Mouse (Mus musculus): ENCODE results near the gene Zbtb22. TPM values are rescaled to one million over a fixed set of nuclear protein-coding genes. Genes with fewer than 3 reads are reported as not detected.
"Not testable (repeated sequence)": the region's sequence is repeated elsewhere in the genome, so short reads cannot be mapped to it uniquely, and the experiment has no call there.

The Zbtb22 gene
- 25.5 and 34.5 TPM in 2 replicates for total RNA-seq (2021)
- long read RNA-seq, experiment 1, transcript Zbtb22-201 (2 exons, 2,612 nt), result major isoform, 53 of 63 reads
- long read RNA-seq, experiment 1, partial matches to known transcripts, result 0 of 63 reads
- long read RNA-seq, experiment 1, other reads (novel, unspliced or antisense), result 10 of 63 reads
- long read RNA-seq, experiment 2, transcript Zbtb22-201 (2 exons, 2,612 nt), result major isoform, 23 of 25 reads
- long read RNA-seq, experiment 2, partial matches to known transcripts, result 0 of 25 reads
- long read RNA-seq, experiment 2, other reads (novel, unspliced or antisense), result 1 of 25 reads

DNA sequence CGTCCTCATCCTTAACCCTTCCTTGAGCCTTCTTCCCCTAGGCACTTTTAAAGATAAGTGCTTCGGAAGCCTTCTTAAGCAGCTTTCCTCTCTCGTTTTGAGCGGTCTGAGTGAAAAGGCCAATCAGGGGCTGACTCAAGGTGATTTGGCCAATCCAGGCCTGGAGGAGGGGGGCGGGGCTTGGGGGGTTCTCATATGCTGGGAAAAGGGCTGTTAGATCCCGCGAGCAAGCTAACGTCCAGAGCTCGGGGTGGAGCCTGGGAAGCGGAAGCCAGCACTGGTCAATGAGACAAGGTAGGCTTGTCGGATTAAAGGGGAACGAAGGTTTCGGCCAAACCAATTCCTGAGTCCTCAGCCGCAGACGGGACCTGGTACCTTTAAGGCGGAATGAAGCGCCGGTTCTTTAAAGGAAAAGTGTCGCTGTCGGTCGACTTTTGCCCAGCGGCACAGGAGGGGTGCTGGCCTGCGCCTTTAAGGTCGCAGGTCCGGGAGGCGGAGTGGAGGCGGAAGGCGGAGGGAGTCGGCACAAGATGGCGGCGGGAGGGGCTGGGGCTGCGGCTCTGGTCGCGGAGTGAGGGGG is at the start of gene Zbtb22, which contains the start of gene Tapbp:
Gene Zbtb22 (plus strand): TSS at position 234 of the 580 bp plus-strand sequence.
Gene Tapbp (plus strand): TSS at position 229 of the 580 bp plus-strand sequence.
- DNase-seq, result peak; percentile 98

DNA sequence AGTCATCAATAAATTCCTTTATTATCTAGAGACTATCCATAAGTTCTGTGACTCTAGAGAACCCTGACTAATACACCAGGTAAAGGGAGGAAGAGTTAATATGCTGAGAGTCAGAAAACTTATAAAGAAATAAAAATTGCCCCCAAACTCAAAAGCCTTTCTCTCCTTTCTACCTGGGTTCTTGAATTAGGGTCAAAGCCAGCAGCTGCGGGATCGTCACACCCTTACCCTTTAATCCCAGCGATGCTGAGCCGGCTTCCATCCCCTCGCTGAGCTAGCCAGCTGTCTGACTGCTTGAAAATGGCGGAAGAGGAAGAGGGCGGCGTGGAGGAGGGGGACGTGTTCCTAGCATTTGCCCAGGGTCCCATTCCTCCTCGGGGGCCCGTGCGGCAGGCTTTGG is 42.2 kb upstream of the Zbtb22 start, which contains the start of gene Gm7029:
Gene Gm7029 (plus strand): TSS at position 301 of the 400 bp plus-strand sequence.
- not testable (repeated sequence) for DNase-seq

DNA sequence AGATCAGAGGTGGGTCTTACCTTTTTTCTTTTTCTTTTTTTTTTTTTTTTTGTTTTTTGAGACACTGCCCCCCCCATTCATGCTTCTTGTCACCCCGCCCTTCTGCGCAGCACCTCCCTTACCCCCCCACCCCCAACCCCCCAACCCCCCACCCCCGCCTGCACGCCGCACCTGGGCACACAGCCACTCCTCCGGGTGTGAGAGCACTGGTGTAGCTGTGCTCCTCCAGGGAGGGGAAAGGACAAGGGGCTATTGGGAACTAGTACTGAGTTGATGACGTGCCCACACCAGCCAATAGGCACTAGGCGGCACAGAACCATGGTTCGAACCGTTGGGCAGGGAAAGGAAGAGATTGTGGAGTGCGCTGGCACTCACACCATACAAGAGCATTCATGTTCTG is 41.3 kb upstream of the Zbtb22 start:
- no peak for DNase-seq

DNA sequence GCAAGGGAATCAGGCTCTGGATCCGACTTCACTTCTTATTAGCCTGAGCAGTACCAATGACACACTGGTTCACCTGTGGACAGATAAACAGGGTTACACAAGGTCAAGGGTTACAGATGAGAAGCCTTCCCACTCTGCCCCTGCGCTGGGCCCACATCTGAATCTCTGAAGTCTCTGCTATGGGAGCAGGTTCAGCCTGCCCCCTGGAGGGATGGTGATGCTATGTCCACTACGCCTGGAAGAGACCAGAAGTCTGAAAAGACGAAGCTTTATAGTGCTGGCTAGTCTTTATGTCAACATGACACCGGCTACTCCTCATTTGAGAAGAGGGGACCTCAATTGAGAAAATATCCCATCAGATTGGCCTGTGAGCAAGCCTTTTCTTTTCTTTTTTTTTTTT is 39.9 kb upstream of the Zbtb22 start:
- DNase-seq, result peak; percentile 48

DNA sequence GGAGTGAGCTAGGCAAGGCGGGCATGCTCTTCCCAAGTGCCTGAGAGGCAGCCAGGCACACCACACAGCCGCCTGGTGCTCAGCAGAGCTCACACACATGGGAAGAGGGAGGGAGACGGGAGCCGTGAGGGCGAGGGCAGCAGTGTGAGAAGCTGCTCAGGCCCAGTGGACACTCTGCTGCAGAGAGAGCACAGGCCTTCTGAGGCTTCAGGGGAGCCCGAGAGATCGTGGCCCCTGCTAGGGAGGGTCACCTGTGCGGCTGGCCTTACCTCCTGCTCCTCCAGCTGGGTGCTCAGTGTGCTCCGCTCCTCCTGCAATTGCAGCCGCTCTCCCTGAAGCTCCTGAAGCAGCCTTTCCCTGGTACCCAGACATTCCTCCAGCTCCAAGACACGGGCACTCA is 31.4 kb upstream of the Zbtb22 start:
- not testable (repeated sequence) for DNase-seq

DNA sequence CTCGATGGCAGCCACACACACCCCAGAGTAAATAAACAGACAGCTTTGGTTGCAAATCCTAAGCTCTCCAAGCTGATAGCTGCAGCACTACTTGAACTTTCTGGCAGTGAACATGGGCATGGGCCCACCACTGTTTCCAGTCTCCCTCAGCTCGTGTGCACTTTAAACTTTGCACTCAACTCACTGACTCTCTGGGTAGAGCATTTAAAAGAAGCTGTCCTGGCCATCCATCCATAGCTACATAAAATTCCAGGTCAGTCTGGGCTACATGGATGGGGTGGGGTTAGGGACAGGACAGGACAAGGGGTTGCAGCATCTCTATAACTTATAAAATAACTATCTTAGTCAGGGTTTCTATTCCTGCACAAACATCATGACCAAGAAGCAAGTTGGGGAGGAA is 27.9 kb upstream of the Zbtb22 start:
- not testable (repeated sequence) for DNase-seq

DNA sequence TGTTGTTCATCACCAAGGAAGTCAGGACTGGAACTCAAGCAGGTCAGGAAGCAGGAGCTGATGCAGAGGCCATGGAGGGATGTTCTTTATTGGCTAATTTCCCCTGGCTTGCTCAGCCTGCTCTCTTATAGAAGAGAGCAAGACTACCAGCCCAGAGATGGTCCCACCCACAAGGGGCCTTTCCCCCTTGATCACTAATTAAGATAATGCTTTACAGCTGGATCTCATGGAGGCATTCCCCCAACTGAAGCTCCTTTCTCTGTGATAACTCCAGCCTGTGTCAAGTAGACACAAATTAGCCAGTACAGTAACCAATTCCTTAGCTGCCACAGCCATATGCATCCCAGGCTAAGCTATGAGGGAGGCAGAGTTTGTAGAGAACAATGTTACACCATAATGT is 27.5 kb upstream of the Zbtb22 start:
- DNase-seq, result not testable (repeated sequence)

DNA sequence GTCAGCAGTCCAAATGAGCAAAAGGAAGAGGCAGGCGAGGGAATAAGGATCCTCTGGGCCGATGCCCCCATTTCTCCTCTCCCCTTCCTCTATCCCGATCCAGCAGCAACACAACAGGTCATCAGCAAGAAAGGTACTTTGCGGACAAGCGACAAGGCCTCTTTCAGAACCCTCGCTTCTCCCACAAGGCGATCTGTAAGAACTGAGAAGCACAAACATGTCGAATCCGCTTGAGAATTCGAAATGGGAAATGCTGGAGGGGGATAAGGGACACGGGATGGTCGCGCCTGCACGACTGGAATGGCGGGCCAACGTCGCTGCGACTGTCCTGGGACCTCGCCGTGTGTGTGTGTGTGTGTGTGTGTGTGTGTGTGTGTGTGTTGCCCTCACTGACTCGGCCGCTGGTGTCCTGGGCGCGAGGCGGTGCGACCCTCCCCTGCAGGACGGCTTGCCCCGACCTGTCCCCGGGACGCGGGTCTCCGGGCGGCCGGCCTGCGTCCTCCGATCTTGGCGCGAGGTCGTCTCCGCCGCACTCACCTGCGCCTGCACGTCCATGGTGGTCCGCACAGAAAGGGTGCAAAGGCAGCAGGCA is 25.7 kb upstream of the Zbtb22 start:
- DNase-seq, result not testable (repeated sequence)

DNA sequence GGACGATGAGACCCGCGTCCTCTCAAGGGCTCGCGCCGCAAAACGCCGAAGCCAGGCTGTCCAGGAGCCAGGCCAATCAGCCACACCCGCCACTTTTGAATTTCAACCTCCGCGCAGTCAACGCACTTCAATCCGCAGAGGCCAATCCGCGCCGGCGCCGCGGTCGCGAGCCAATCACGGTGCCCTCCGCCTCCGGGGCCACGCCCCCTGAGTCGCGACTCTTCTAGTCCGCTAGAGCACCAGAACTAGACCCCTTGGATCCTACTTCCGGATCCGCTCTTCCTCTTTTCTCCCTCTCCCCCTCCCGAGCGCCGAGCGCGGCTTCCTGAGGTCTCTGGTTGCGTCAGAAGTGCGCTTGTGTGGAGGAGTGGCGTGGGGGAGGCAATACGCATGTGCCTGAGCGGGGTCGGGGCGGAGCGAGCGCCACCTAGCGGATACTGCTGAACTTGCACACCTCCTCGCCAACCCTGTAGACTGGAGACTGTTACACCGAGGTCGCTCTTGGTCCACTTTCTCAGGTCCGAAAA is 25.1 kb upstream of the Zbtb22 start, which contains the start of gene Kifc1:
Gene Kifc1 (minus strand): TSS at position 129 of the 527 bp plus-strand sequence.
- peak; percentile 99 for DNase-seq

DNA sequence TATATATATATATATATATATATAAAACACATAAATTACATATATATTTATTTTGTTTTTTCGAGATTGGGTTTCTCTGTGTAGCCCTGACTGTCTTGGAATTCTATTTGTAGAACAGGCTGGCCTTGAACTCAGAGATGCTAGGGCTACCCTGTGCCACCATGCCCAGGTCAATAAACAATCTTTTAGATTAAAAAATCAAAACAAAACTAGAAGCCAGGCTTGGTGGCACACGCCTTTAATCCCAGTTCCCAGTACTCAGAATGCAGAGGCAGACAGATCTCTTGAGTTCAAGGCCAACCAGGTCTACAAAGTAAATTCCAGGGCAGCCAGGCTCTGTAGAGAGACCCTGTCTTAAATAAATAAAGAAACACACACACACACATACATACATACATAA is 24.3 kb upstream of the Zbtb22 start:
- DNase-seq, result no peak

DNA sequence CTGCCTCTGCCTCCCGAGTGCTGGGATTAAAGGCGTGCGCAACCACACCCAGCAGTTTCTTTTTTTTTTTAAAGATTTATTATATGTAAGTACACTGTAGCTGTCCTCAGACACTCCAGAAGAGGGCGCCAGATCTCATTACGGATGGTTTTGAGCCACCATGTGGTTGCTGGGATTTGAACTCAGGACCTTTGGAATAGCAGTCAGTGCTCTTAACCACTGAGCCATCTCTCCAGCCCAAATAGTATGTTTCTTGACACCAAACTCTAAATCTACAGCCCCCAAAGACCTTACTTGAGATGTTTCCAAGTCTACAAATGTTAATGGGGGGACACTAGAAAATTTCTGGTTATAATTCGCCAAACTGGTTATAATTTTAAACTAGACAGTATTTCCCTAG is 23.8 kb upstream of the Zbtb22 start:
- DNase-seq, result not testable (repeated sequence)

DNA sequence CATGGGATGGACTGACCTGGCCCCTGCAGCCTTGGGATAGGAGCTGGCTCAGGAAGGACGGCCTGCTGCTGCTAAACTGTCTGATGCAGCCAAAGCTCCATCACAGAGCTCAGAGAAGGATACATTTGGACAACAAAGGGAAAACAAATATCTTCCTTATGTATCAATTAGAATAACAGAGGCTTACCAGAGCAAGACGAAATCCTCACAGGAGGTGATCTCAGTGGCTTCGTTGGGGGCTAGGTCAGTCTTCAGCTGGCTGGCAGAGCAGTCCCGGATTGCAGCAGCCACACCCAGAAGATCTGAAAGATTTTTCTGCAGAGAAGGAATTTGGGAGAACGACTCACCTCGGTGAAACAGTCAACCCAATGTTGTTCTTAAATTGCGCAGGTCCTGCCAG is 23.3 kb upstream of the Zbtb22 start:
- no peak for DNase-seq

DNA sequence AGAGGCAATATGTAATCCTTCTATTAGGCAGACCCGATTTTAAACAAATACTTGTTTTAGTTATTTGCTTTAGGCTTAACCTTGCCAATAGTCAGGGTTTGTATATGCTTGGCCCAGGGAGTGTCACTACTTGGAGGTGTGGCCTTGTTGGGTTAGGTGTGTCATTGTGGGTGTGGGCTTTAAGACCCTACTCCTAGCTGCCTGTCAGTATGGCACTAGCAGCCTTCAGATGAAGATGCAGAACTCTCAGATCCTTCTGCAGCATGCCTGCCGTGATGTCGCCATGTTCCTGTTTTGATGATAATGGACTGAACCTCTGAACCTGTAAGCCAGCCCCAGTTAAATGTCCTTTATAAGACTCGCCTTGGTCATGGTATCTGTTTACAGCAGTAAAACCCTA is 22.7 kb upstream of the Zbtb22 start:
- not testable (repeated sequence) for DNase-seq

DNA sequence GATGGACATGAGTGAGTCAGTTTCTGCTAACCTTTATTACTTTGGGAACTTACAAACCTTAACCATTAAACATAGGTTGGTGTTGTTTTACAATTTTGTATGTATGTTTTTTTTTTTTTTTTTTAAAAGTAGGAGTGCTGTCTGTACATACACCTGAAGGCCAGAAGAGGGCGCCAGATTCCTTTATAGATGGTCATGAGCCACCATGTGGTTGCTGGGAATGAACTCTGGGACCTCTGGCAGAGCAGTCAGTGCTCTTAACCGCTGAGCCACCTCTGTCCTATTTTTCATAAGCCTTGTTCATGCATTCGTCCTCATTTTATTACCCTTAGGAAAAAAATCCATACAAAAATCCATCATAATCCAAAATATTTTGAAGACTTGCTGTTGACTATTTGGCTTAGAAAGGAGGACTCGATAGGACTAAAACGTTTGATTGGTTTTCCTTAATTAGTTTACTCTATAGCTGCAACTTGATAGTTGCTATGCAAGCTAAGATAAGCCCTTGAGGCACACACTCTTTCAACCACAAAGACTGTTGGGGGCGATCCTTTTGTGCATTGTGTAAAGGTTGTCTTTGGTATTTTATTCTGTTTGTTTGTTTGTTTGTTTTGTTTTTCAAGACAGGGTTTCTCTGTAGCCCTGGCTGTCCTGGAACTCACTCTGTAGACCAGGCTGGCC is 18.4 kb upstream of the Zbtb22 start:
- peak; percentile 72 for DNase-seq

DNA sequence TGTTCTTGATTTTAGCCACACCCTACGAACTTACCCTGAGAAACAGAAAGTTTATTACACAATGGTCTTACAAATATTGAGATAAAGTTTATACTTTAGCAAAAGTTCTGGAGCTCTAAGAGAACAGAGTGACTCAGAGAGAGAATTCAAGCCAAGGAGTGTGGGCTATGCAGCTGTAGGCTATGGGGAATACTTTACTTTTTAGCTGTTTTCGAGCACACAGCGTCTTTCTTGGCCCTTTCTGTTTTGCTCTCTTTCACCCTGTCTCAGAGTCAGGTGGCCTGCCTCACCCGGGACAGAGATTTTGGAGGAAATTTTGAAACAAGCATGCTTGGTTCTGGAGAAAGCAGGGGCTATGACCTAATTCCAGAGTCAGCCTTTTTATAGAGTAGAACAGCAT is 17.5 kb upstream of the Zbtb22 start:
- DNase-seq, result not testable (repeated sequence)

DNA sequence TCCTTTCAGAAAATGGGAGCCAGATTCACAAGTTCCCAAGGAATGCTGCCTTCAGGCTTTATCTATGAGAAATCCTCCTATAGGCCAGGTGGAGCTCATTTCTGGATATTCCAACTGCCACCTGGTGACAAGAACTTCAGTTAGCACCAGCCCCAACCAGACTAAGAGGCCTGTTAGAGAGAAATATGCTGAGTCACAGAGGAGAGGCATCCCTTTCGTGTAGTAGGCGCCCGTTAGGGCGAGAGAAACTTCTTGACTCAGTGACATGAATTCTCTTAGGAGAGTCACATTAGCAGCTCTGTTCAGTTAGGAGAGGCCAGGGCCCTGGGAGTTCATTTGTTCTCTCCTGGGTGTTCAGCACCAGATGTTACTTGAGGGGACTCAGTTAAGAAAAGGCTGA is 16.1 kb upstream of the Zbtb22 start:
- no peak for DNase-seq

DNA sequence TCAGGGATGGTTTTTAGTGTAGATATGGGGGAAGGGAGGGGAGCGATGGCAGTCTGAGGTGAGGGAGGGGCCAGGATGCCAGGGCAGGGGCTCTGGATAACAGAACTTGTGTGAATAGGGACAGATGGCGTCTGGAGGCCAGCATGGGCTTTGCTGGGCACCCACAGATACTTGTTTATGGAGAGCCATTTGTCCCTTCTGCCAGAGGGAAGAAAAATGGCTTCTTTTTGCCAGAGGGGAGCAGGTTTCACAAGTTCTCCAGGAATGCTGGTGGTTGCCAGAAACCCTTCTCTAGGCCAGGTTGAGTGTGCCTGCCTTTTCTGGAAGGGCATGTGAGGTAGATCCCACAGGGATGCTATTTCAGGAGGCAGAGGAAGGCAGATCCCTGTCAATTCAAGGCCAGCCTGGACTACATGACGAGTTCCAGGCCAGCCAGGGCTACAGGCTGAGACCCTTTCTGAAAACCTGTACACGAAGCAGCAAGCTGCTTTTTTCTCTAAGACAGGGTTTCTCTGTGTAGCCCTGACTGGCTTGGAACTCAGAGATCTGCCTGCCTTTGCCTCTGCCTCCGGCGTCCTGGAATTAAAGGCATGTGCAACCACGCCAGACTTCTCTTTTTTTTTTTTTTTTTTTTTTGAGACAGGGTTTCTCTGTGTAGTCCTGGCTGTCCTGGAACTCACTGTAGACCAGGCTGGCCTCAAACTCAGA is 15.3 kb upstream of the Zbtb22 start:
- DNase-seq, result peak; percentile 46

DNA sequence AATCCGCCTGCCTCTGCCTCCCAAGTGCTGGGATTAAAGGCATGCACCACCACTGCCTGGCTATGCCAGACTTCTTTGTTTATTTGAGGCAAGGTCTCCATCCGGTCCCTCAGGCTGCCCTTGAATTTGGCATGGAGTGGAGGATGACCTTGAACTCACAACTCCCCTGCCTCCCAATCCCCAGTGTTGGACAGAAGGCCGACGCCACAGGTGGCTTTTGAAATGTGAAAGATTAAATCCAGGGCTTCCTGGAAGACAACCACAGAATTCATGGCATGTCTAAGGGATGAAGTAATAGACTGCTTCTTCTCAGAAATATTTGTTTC is 14.8 kb upstream of the Zbtb22 start:
- DNase-seq, result no peak

DNA sequence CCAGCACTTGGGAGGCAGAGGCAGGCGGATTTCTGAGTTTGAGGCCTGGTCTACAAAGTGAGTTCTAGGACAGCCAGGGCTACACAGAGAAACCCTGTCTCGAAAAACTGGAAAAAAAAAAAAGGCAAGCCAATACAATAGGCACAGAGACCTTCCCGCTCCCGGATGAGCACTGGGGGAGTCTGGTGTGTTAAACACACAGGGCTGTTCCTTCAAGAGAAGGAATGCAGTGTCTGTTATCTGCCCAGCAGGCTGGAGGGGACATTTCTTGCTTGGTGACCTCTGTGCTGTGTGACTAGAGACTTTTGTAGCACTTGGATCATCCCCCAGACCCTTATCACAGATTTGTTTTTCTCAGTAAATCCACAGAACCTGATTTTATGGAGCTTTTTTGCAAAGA is 14.1 kb upstream of the Zbtb22 start:
- no peak for DNase-seq

DNA sequence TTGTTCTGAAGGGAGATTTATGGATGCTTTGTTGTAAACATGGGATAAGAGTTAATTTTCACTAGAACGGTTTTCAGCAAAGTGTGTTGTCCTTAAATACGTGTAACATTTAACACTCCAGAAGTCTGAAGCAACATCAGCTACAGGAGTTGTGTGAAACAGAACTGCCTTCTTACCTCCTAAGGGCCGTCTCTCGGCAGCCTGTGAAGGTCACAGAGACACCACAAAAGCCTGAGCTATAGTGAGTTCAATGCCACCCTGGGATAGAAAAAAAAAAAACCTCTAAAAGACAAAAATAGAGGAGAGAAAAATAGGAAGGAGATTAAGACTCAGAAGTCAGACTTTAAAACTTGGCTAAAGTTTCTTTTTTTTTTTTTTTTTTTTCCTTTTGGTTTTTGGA is 13.6 kb upstream of the Zbtb22 start:
- DNase-seq, result no peak

DNA sequence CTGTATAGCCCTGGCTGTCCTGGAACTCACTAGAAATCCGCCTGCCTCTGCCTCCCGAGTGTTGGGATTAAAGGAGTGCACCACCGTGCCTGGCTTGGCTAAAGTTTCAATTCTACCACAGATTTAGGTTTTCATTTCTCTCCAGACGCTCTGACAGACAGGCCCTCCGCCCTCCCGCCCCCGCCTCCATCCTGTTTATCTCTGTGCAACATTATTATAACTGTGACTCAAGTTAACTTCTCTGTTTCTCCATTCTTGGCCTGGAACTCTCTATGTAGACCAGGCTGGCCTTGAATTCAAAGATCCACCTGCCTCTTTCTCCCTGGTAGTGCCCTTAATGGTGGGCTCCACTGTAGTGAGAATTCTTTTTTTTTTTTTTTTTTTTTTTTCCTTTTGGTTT is 13.2 kb upstream of the Zbtb22 start:
- no peak for DNase-seq
